Mouse (Mus musculus) bone marrow, adult 2 months (tissue): ENCODE results near the gene Acat3.

Experiments used
- CTCF ChIP-seq: fragments of 200-500 bp; IDR thresholded peaks from 2 replicates; pipeline ENCODE4 v1.5.1; 2011; ENCODE audit warnings: low read length, control low read depth; ENCODE audit not compliant: control insufficient read depth, insufficient read depth
- POLR2A ChIP-seq: fragments of 200-500 bp; IDR thresholded peaks from 2 replicates; pipeline ENCODE4 v1.6.1; 2011; ENCODE audit warnings: low read depth, mild to moderate bottlenecking, control low read depth, low read length, borderline replicate concordance; ENCODE audit not compliant: control insufficient read depth

- TF ChIP-seq CTCF (no peak), POLR2A (no peak)
These were observed 2.3 kb downstream of the Acat3 start for GRCm38 (mm10) chr17:12938077-12938476.
